Mouse (Mus musculus) heart, postnatal 0 days (tissue): Measurements from ENCODE around the gene Mllt1.

Source experiments
- CTCF ChIP-seq: IDR thresholded peaks from 2 replicates; pipeline ENCODE4 v1.5.1; 2016; ENCODE audit warnings: antibody characterized with exemption, control low read depth, low read depth
- EP300 ChIP-seq: IDR thresholded peaks from 2 replicates; pipeline ENCODE4 v1.6.1; 2016; ENCODE audit warnings: antibody characterized with exemption, low read depth

DNA sequence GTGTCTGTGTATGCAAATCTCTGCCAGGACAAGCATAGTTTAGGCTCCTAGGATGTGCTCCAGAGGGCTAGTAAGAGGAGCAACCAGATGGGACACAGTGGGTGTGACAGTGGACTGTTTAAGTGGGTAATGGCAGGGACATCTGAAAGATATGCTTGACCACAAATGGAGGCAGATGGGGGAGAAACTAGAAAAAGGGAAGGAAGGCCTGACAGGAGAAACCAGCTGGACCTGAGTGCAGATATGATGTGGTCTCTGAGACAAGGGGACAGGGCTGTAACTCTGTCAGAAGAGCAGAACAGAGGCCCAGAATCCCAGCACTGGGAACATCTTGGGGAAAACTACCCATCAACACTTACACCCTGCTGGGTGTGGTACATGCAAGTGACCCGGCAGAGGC lies 5.7 kb downstream of the Mllt1 start:
- TF ChIP-seq CTCF (no peak), EP300 (no peak)
